ENCODE assay signal across 8 mouse cellular contexts in genomic region chr2:132587240-132587779, GRCm38 (mm10). TPM values are rescaled to one million over a fixed set of nuclear protein-coding genes. Genes with fewer than 3 reads are reported as not detected.
DNase-seq lines count a peak whose midpoint lies in the region; ATAC-seq lines count a peak whose summit lies in the region.

Gpcpd1 (minus strand) TSS chr2:132587729.

- no peaks in the 10 kb centered on the region for H3K36me3 ChIP-seq in neural tube, embryonic 11.5 days (ENCODE audit: control insufficient read depth, insufficient read depth, low read length)
- H3K36me3 ChIP-seq in forebrain, embryonic 10.5 days (replicated peaks), result no peaks in the 10 kb centered on the region
- H3K36me3 ChIP-seq in limb, embryonic 13.5 days, result no peaks in the 10 kb centered on the region
- no peaks in the 10 kb centered on the region for H3K36me3 ChIP-seq in stomach, embryonic 16.5 days (ENCODE audit: control insufficient read depth, insufficient read depth, low read length)

- DNase-seq in neural tube, embryonic 11.5 days (ENCODE audit: low spot score), result no peak
- no peak for DNase-seq in neural tube, embryonic 10.5 days (ENCODE audit: extremely low spot score, low spot score)
- no peak for DNase-seq in forebrain, embryonic 10.5 days (ENCODE audit: extremely low spot score, low spot score)
- no peak for DNase-seq in heart, postnatal 25 days (ENCODE audit: low spot score)
- no peak for DNase-seq in thymus, postnatal 10 days (ENCODE audit: low spot score in 2 of 2)
- DNase-seq in cerebellum, adult 9-10 months, result no peak

- no peak for ATAC-seq in neural tube, embryonic 11.5 days (ENCODE audit: insufficient read depth, low FRiP score, low TSS enrichment)
- ATAC-seq in limb, embryonic 13.5 days (ENCODE audit: low FRiP score, low read depth), result no peak
- ATAC-seq in stomach, embryonic 16.5 days (ENCODE audit: insufficient read depth, low FRiP score), result no peak

- H3K4me2 ChIP-seq in neural tube, embryonic 11.5 days (ENCODE audit: low read depth), result no peak within 1 kb of the TSS
- H3K4me2 ChIP-seq in limb, embryonic 13.5 days (replicated peaks), result no peak within 1 kb of the TSS
- no peak within 1 kb of the TSS for H3K4me2 ChIP-seq in stomach, embryonic 16.5 days (ENCODE audit: low read depth, low read length)

- intact Hi-C loops in heart, postnatal 25 days (cut with DNase I), result no loop called here

- no peak within 1 kb of the TSS for H3K4me3 ChIP-seq in neural tube, embryonic 11.5 days (ENCODE audit: low read depth, low read length)
- no peak within 1 kb of the TSS for H3K4me3 ChIP-seq in forebrain, embryonic 10.5 days
- no peak within 1 kb of the TSS for H3K4me3 ChIP-seq in limb, embryonic 13.5 days
- no peak within 1 kb of the TSS for H3K4me3 ChIP-seq in stomach, embryonic 16.5 days (replicated peaks; ENCODE audit: low read length)

- no peaks in the 10 kb centered on the region for H3K4me1 ChIP-seq in neural tube, embryonic 11.5 days (ENCODE audit: control insufficient read depth, insufficient read depth, low read length)
- no peaks in the 10 kb centered on the region for H3K4me1 ChIP-seq in forebrain, embryonic 10.5 days
- H3K4me1 ChIP-seq in limb, embryonic 13.5 days, result peaks cover 15% of the 10 kb centered on the region
- peaks cover 3% of the 10 kb centered on the region; the same call in 1 of the 2 replicates for H3K4me1 ChIP-seq in stomach, embryonic 16.5 days (ENCODE audit: control insufficient read depth, insufficient read depth, low read length)

- no peak within 1 kb of the TSS for H3K9ac ChIP-seq in neural tube, embryonic 11.5 days (ENCODE audit: low read length)
- no peak within 1 kb of the TSS for H3K9ac ChIP-seq in limb, embryonic 13.5 days
- no peak within 1 kb of the TSS for H3K9ac ChIP-seq in stomach, embryonic 16.5 days (ENCODE audit: low read length)

- WGBS in neural tube, embryonic 11.5 days, result 92% methylated on average over 7 of the region's 7 CpGs
- WGBS in forebrain, embryonic 10.5 days, result 92% methylated on average over 7 of the region's 7 CpGs
- WGBS in limb, embryonic 13.5 days, result 95% methylated on average over 7 of the region's 7 CpGs
- WGBS in stomach, embryonic 16.5 days, result 90% methylated on average over 7 of the region's 7 CpGs

- no peak within 1 kb of the TSS for H3K27ac ChIP-seq in neural tube, embryonic 11.5 days (ENCODE audit: low read depth, low read length)
- no peak within 1 kb of the TSS for H3K27ac ChIP-seq in forebrain, embryonic 10.5 days
- no peak within 1 kb of the TSS for H3K27ac ChIP-seq in limb, embryonic 13.5 days
- no peak within 1 kb of the TSS for H3K27ac ChIP-seq in stomach, embryonic 16.5 days (ENCODE audit: low read length)

- no peaks in the 10 kb centered on the region for H3K9me3 ChIP-seq in neural tube, embryonic 11.5 days (ENCODE audit: control insufficient read depth, low read length)
- no peaks in the 10 kb centered on the region for H3K9me3 ChIP-seq in forebrain, embryonic 10.5 days
- no peaks in the 10 kb centered on the region for H3K9me3 ChIP-seq in limb, embryonic 13.5 days
- H3K9me3 ChIP-seq in stomach, embryonic 16.5 days (replicated peaks; ENCODE audit: control insufficient read depth, low read length), result no peaks in the 10 kb centered on the region

- no peaks in the 10 kb centered on the region for H3K27me3 ChIP-seq in neural tube, embryonic 11.5 days (ENCODE audit: control insufficient read depth, insufficient read depth, low read length)
- H3K27me3 ChIP-seq in forebrain, embryonic 10.5 days (ENCODE audit: poor library complexity, severe bottlenecking), result no peaks in the 10 kb centered on the region
- no peaks in the 10 kb centered on the region for H3K27me3 ChIP-seq in limb, embryonic 13.5 days
- H3K27me3 ChIP-seq in stomach, embryonic 16.5 days (ENCODE audit: control insufficient read depth, insufficient read depth, low read length), result no peaks in the 10 kb centered on the region

RNA-seq across cellular contexts. Expression of gene Gpcpd1, which starts in this region (rescaled TPM):
- polyA plus RNA-seq in neural tube, embryonic 11.5 days (2014; fragmentation: Nextera tagmentation; extraction: Ambion mirVana), result 44.5 and 47.0 TPM in 2 replicates
- polyA plus RNA-seq in forebrain, embryonic 10.5 days (2016; fragmentation: Nextera tagmentation; extraction: Ambion mirVana), result 24.7 and 31.7 TPM in 2 replicates
- 100 to 1,000 TPM; 183 to 239 TPM for total RNA-seq in heart, postnatal 25 days (2021)
- polyA plus RNA-seq in limb, embryonic 13.5 days (2015; fragmentation: Nextera tagmentation; extraction: Ambion mirVana), result 49.3 and 50.2 TPM in 2 replicates
- polyA plus RNA-seq in stomach, embryonic 16.5 days (2015; fragmentation: Nextera tagmentation; extraction: Ambion mirVana), result 27.6 and 30.3 TPM in 2 replicates
